Mouse (Mus musculus) right cerebral cortex, postnatal 14 days (tissue): ENCODE data around the gene Gm20835.
"Not testable (repeated sequence)": the region's sequence is repeated elsewhere in the genome, so short reads cannot be mapped to it uniquely, and the experiment has no call there.

Source experiments
- DNase-seq: peaks from one replicate; pipeline ENCODE4 v3.0.0; 2022

Gm20835 gene

GRCm38 (mm10) chrY:36735190-36735589 lies at the start of gene Gm20835:
TSS of gene Gm20835 (minus strand) at chrY:36735290.
- not testable (repeated sequence) for DNase-seq
